Mouse (Mus musculus): ENCODE data around the gene Bad. TPM values are rescaled to one million over a fixed set of nuclear protein-coding genes. Genes with fewer than 3 reads are reported as not detected.

The Bad gene
- polyA plus RNA-seq, 1 experiment from 2014 or later = 87.4 TPM

- peak within 1 kb of the TSS; percentile 81 for H3K9ac ChIP-seq (replicated peaks; ENCODE audit: low read depth, low read length)
- WGBS = under 1% methylated on average over 16 of the region's 16 CpGs
- H3K4me2 ChIP-seq (ENCODE audit: low read depth, low read length) = peak within 1 kb of the TSS; percentile 90
- peak within 1 kb of the TSS; percentile 92 for H3K27ac ChIP-seq (ENCODE audit: low read depth, low read length)
- H3K4me1 ChIP-seq (ENCODE audit: control insufficient read depth, insufficient read depth, low read length) = peaks cover 30% of the 10 kb centered on the region
- H3K27me3 ChIP-seq (ENCODE audit: control insufficient read depth, insufficient read depth, low read length) = no peaks in the 10 kb centered on the region
- no peak for ATAC-seq (ENCODE audit: low read depth)
- H3K36me3 ChIP-seq (ENCODE audit: control insufficient read depth, insufficient read depth, low read length) = peaks cover 14% of the 10 kb centered on the region
- peak within 1 kb of the TSS; percentile 78 for H3K4me3 ChIP-seq (ENCODE audit: low read depth, low read length)
- H3K9me3 ChIP-seq (ENCODE audit: control insufficient read depth, low read length) = no peaks in the 10 kb centered on the region
These were observed 34.2 kb downstream of the Bad start, which contains the start of gene Plcb3 for GRCm38 (mm10) chr19:6975537-6976521. Gene Plcb3, minus strand, starts transcription at chr19:6976470.

DNA sequence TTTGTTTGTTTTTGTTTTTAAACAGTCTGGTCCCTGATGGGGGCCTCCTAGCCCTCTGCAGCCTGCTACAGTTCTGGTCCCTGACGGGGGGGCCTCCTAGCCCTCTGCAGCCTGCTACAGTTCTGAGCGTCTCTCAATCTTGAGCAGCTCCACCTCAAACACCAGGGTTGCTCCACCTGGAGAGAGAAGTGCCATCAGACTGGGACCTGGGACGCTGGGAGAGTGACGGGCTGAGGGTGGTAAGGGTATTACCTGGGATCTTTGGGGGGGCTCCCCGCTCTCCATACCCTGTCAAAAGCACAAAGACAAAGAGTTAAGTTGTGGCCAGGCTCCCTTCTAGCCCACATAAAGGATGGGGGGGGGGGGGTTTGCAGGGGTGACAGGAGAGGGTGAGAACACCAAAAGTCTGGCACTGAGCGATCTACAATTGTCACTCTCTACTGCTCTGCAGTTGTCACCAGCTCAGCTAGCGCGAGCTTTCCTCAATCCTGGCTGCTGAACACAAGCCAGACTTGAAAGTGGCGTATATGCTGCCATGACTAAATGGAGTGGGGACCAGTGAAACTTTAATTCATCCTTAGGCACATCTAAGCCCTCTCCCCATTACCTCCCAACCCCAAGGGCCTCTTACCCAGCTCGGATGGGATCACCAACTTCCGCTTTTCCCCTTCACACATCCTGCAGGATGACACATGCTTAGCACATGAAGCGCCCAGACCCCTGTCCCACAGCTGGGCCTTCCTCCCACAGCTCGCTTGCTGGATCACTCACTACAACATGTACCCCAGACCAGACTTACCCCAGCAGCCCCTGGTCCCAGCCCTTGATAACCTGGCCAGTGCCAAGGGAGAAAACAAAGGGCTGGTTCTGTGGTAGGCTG, 36.3 kb downstream of the Bad start:
- peaks cover 33% of the 10 kb centered on the region for H3K4me1 ChIP-seq (ENCODE audit: control insufficient read depth, insufficient read depth, low read length)
- 89% methylated on average over 13 of the region's 13 CpGs for WGBS
- H3K36me3 ChIP-seq (ENCODE audit: control insufficient read depth, insufficient read depth, low read length) = peaks cover 21% of the 10 kb centered on the region
- peak overlapping the region; percentile 64; the same call in 1 of the 2 replicates for H3K9ac ChIP-seq (replicated peaks; ENCODE audit: low read depth, low read length)
- peak overlapping the region; percentile 47; the same call in 1 of the 2 replicates for H3K4me3 ChIP-seq (ENCODE audit: low read depth, low read length)
- H3K4me2 ChIP-seq (ENCODE audit: low read depth, low read length) = peak overlapping the region; percentile 73
- no peak overlapping the region for H3K27ac ChIP-seq (ENCODE audit: low read depth, low read length)
- no peaks in the 10 kb centered on the region for H3K27me3 ChIP-seq (ENCODE audit: control insufficient read depth, insufficient read depth, low read length)
- H3K9me3 ChIP-seq (ENCODE audit: control insufficient read depth, low read length) = no peaks in the 10 kb centered on the region
- ATAC-seq (ENCODE audit: low read depth) = no peak

DNA sequence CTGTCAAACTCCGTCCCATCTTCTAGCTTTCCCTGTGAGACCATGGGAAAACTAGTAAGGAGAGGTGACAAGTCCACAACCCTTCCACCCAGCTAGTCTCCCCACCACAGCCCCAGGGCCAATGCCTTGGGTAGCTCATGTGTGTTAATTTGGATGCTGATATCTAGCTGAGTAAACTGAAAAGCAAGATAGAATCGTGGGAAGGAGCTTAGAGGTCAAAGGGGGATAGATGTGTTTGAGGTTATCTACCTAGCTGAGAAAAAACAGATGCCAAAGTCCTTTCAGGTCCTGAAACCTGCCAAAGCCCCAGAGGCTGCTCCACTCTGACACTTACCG, 36.9 kb downstream of the Bad start:
- peak overlapping the region; percentile 73 for H3K4me2 ChIP-seq (ENCODE audit: low read depth, low read length)
- H3K27ac ChIP-seq (ENCODE audit: low read depth, low read length) = no peak overlapping the region
- 52% methylated on average over 3 of the region's 3 CpGs for WGBS
- peak overlapping the region; percentile 47 for H3K4me3 ChIP-seq (ENCODE audit: low read depth, low read length)
- peak overlapping the region; percentile 64; the same call in 1 of the 2 replicates for H3K9ac ChIP-seq (replicated peaks; ENCODE audit: low read depth, low read length)
- no peaks in the 10 kb centered on the region for H3K9me3 ChIP-seq (ENCODE audit: control insufficient read depth, low read length)
- peaks cover 33% of the 10 kb centered on the region for H3K4me1 ChIP-seq (ENCODE audit: control insufficient read depth, insufficient read depth, low read length)
- peaks cover 21% of the 10 kb centered on the region for H3K36me3 ChIP-seq (ENCODE audit: control insufficient read depth, insufficient read depth, low read length)
- no peaks in the 10 kb centered on the region for H3K27me3 ChIP-seq (ENCODE audit: control insufficient read depth, insufficient read depth, low read length)
- ATAC-seq (ENCODE audit: low read depth) = no peak

DNA sequence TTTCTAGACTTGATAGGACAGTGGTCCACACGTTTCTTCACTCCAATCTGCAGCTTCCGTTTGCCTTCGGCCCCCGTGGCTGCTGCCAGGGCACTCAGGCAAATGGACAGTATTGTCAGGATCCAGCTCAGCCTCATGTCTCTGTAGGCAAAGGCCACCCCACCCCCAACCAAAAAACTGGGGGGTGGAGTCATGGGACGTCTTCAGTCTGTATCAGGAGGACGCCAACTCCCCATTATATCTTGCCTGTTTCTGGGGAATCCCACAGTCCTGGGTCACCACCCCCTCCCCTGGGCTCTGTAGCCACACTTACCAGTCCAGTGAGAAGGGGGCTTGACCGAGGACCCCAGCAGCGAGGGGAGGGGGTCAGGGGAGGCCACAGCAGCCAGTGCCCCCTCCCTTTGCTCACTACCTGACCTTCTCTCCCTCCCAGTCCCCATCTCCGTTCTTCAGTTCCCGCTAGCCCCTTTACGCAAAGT, 37.4 kb downstream of the Bad start:
- peaks cover 21% of the 10 kb centered on the region for H3K36me3 ChIP-seq (ENCODE audit: control insufficient read depth, insufficient read depth, low read length)
- 12% methylated on average over 11 of the region's 11 CpGs for WGBS
- ATAC-seq (ENCODE audit: low read depth) = no peak
- H3K4me3 ChIP-seq (ENCODE audit: low read depth, low read length) = peak overlapping the region; percentile 47
- no peaks in the 10 kb centered on the region for H3K27me3 ChIP-seq (ENCODE audit: control insufficient read depth, insufficient read depth, low read length)
- H3K27ac ChIP-seq (ENCODE audit: low read depth, low read length) = peak overlapping the region; percentile 89
- H3K4me1 ChIP-seq (ENCODE audit: control insufficient read depth, insufficient read depth, low read length) = peaks cover 31% of the 10 kb centered on the region
- peak overlapping the region; percentile 73 for H3K4me2 ChIP-seq (ENCODE audit: low read depth, low read length)
- no peaks in the 10 kb centered on the region for H3K9me3 ChIP-seq (ENCODE audit: control insufficient read depth, low read length)
- H3K9ac ChIP-seq (replicated peaks; ENCODE audit: low read depth, low read length) = peak overlapping the region; percentile 64

GRCm38 (mm10) chr19:6979486-6980380, 38.1 kb downstream of the Bad start:
- peak; percentile 80 for ATAC-seq (ENCODE audit: low read depth)
- WGBS = under 1% methylated on average over 56 of the region's 59 CpGs

GRCm38 (mm10) chr19:6980381-6981093, 38.9 kb downstream of the Bad start, which contains the start of gene Fkbp2:
Gene Fkbp2, minus strand, starts transcription at chr19:6980501.
- H3K4me1 ChIP-seq (ENCODE audit: control insufficient read depth, insufficient read depth, low read length) = peaks cover 31% of the 10 kb centered on the region
- peak within 1 kb of the TSS; percentile 89 for H3K27ac ChIP-seq (ENCODE audit: low read depth, low read length)
- H3K9ac ChIP-seq (replicated peaks; ENCODE audit: low read depth, low read length) = peak within 1 kb of the TSS; percentile 64
- no peaks in the 10 kb centered on the region for H3K27me3 ChIP-seq (ENCODE audit: control insufficient read depth, insufficient read depth, low read length)
- peak within 1 kb of the TSS; percentile 73 for H3K4me2 ChIP-seq (ENCODE audit: low read depth, low read length)
- peak within 1 kb of the TSS; percentile 47 for H3K4me3 ChIP-seq (ENCODE audit: low read depth, low read length)
- WGBS = 2% methylated on average over 38 of the region's 38 CpGs
- H3K36me3 ChIP-seq (ENCODE audit: control insufficient read depth, insufficient read depth, low read length) = peaks cover 21% of the 10 kb centered on the region
- H3K9me3 ChIP-seq (ENCODE audit: control insufficient read depth, low read length) = no peaks in the 10 kb centered on the region
- peak; percentile 88 for ATAC-seq (ENCODE audit: low read depth)

More at GRCm38 (mm10) chr19:6979486-6980380, 38.1 kb downstream of the Bad start:
- peaks cover 31% of the 10 kb centered on the region for H3K4me1 ChIP-seq (ENCODE audit: control insufficient read depth, insufficient read depth, low read length)
- no peaks in the 10 kb centered on the region for H3K9me3 ChIP-seq (ENCODE audit: control insufficient read depth, low read length)
- H3K9ac ChIP-seq (replicated peaks; ENCODE audit: low read depth, low read length) = peak overlapping the region; percentile 64
- H3K4me2 ChIP-seq (ENCODE audit: low read depth, low read length) = peak overlapping the region; percentile 73
- H3K27me3 ChIP-seq (ENCODE audit: control insufficient read depth, insufficient read depth, low read length) = no peaks in the 10 kb centered on the region
- H3K27ac ChIP-seq (ENCODE audit: low read depth, low read length) = peak overlapping the region; percentile 89
- peaks cover 21% of the 10 kb centered on the region for H3K36me3 ChIP-seq (ENCODE audit: control insufficient read depth, insufficient read depth, low read length)
- H3K4me3 ChIP-seq (ENCODE audit: low read depth, low read length) = peak overlapping the region; percentile 47

DNA sequence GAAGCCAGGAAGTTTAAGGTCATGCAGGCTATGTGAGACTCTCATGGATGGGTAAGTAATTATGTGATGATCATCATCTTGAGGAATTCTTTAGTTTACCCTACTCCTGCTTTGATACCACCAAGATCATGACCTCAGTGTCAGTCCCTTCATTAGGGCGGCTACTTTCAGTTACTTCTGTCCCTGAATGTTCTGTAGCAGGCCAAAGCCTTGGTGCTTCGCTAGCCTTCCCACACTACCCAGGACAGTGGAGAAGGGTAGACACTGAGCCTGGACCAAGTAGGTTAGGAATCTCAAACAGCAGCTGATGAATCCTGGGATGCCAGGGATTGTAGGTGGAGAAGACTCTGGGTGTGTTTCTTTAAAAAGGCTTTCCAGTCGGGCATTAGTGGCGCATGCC, 39.8 kb downstream of the Bad start:
- Histone ChIP-seq H3K4me3 (ENCODE audit: low read depth, low read length) (no peak overlapping the region), H3K27ac (ENCODE audit: low read depth, low read length) (no peak overlapping the region), H3K9me3 (ENCODE audit: control insufficient read depth, low read length) (no peaks in the 10 kb centered on the region), H3K36me3 (ENCODE audit: control insufficient read depth, insufficient read depth, low read length) (peaks cover 21% of the 10 kb centered on the region), H3K4me2 (ENCODE audit: low read depth, low read length) (peak overlapping the region; percentile 73), H3K9ac (replicated peaks; ENCODE audit: low read depth, low read length) (no peak overlapping the region), H3K4me1 (ENCODE audit: control insufficient read depth, insufficient read depth, low read length) (peaks cover 29% of the 10 kb centered on the region), H3K27me3 (ENCODE audit: control insufficient read depth, insufficient read depth, low read length) (no peaks in the 10 kb centered on the region)
- no peak for ATAC-seq (ENCODE audit: low read depth)
- 90% methylated on average over 4 of the region's 4 CpGs for WGBS
